Mouse (Mus musculus) intestine, embryonic 15.5 days (tissue): ENCODE measurements around the gene Rab3a. TPM values are rescaled to one million over a fixed set of nuclear protein-coding genes. Genes with fewer than 3 reads are reported as not detected.

Experiments used
- ATAC-seq: fragments of 200-750 bp; cut with Nextera tagmentation; 2 replicates; pipeline ENCODE4 v1.8.0; 2017; ENCODE audit warnings: moderate TSS enrichment, moderate library complexity
- H3K27ac ChIP-seq: fragments of 300-500 bp; sonication (generic); 2 replicates; pipeline ENCODE4 v1.5.1; 2015; ENCODE audit warnings: mild to moderate bottlenecking, inconsistent platforms
- H3K27me3 ChIP-seq: fragments of 300-500 bp; sonication (generic); replicated peaks from 2 replicates; pipeline ENCODE4 v1.6.1; 2015; ENCODE audit warnings: inconsistent platforms
- H3K36me3 ChIP-seq: fragments of 300-500 bp; sonication (generic); 2 replicates; pipeline ENCODE4 v1.6.1; 2015; ENCODE audit warnings: inconsistent platforms
- H3K4me1 ChIP-seq: fragments of 300-500 bp; sonication (generic); replicated peaks from 2 replicates; pipeline ENCODE4 v1.6.1; 2015; ENCODE audit warnings: inconsistent platforms
- H3K4me2 ChIP-seq: fragments of 300-500 bp; sonication (generic); replicated peaks from 2 replicates; pipeline ENCODE4 v1.6.1; 2015; ENCODE audit warnings: mild to moderate bottlenecking, inconsistent platforms
- H3K4me3 ChIP-seq: fragments of 300-500 bp; sonication (generic); replicated peaks from 2 replicates; pipeline ENCODE4 v1.5.1; 2015; ENCODE audit warnings: inconsistent platforms
- H3K9ac ChIP-seq: fragments of 300-500 bp; sonication (generic); 2 replicates; pipeline ENCODE4 v1.6.1; 2015; ENCODE audit warnings: inconsistent platforms
- H3K9me3 ChIP-seq: fragments of 300-500 bp; sonication (generic); 2 replicates; pipeline ENCODE4 v1.6.1; 2016; ENCODE audit warnings: inconsistent platforms
- WGBS: fragments of 180-500 bp; shearing (Covaris S2); methylation state at CpG from one replicate; pipeline ENCODE4 v1.1.7; 2015; 5-methylcytosine and 5-hydroxymethylcytosine counted together
- polyA plus RNA-seq: library from polyadenylated mRNA; unstranded; fragments of >200 nt; fragmentation: Nextera tagmentation; extraction: Ambion mirVana; gene quantifications from 2 replicates; pipeline ENCODE4 v1.2.1, GENCODE M21; 2015

The Rab3a gene
- polyA plus RNA-seq, 1 experiment from 2014 or later, result 24.0 TPM

DNA sequence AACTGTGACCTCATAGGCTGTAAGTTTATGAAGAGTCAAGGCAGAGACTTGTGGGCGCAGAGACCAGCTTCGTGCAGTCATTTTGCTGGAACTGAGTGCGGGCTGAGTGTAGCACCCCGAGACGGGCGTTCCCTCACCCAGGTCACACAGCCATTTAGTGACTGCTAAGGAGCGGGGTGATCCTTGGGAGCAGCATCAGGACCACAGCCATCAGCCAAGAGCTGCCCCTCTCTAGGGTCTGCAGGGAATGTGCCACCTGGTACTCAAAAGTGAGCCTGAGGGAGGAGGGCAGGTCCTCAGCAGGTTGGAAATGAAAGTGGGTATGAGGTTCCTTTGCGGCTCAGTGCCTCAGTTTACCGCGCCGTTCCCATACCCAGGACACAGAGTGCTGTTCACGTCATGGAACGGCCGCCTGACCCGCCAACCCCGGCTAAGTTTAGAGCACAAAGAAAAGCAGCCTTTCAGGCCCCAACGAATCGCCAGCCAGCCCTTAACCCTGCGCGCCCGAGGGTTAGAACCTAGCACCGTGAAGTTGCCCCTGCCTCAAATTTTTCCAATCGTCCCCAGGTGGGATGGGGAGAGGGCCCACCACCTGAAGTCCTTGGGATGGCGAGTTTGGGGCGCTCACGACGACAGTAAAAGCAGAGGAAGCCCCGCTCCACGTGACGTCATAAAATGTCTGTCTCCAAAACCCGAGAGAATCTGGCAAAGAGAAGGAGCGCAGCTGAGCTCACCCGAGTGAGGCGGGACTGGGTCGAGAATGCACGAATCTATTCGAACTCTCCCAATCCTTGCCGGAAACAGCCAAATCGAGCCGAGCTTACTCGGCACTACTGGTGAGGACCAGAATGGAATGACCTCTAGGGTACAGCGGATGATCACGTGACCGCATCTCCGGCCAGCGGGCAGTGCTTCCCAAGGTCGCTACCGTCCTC, 10.6 kb upstream of the Rab3a start:
- Histone ChIP-seq H3K4me3 (peak overlapping the region; percentile 15), H3K27me3 (peaks cover 72% of the 10 kb centered on the region), H3K36me3 (no peaks in the 10 kb centered on the region), H3K9ac (0 out of 2 replicates have a peak overlapping the region, but pooled peaks have one; percentile 18), H3K4me1 (peaks cover 17% of the 10 kb centered on the region), H3K9me3 (no peaks in the 10 kb centered on the region), H3K4me2 (peak overlapping the region; percentile 59), H3K27ac (no peak overlapping the region)
- 0 out of 2 replicates have a peak, but pooled peaks have one; percentile 11 for ATAC-seq
- 8% methylated on average over 48 of the region's 48 CpGs for WGBS

DNA sequence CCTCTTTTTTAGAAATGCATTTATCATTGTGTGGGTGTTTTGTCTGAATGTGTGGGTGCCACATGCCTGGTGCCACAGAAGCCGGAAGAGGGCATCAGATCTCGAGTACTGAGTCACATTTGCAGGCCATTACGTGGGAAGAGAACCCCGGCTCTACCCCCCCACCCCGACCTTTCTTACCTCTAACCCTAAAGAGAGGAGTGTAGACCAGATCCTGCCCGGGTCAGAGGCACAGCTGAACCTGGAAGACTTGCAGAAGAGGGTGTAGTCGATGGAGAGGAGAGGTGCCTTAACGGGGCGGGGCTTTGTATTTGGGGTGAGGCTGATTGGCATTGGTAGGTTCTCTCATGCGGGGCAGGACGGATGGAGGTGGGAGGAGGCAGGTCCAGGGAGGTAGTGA, 9.7 kb upstream of the Rab3a start:
- Histone ChIP-seq H3K36me3 (no peaks in the 10 kb centered on the region), H3K27ac (no peak overlapping the region), H3K9ac (no peak overlapping the region), H3K4me2 (peak overlapping the region; percentile 59; the same call in 1 of the 2 replicates), H3K27me3 (peaks cover 76% of the 10 kb centered on the region), H3K4me3 (no peak overlapping the region), H3K4me1 (peaks cover 17% of the 10 kb centered on the region), H3K9me3 (no peaks in the 10 kb centered on the region)
- 48% methylated on average over 11 of the region's 11 CpGs for WGBS
- no peak for ATAC-seq

DNA sequence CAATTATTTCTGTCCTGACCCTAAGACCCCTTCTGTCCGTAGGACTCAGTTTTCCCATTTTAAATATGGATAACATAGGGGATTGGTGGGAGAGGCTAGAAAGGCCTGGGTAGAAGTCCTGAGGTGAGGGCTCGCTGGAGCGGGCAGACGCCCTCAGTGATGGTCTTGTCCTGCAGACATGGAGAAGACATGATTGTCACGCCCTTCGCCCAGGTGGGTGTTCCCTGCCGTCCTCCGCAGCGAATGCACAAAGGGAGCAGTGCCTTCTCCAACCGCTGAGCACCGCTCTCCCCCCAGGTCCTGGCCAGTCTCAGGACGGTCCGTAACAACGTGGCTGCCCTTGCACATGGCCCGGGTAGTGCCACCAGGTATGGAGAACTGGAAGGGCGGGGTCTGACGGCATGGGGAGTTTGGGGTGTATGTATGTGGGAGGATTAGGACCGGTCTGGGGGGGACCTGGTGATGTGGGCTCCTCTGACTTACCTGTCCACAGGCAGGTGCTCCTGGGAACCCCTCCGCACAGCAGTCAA, 8.7 kb upstream of the Rab3a start:
- peaks cover 17% of the 10 kb centered on the region for H3K4me1 ChIP-seq
- H3K9me3 ChIP-seq, result no peaks in the 10 kb centered on the region
- no peak overlapping the region for H3K9ac ChIP-seq
- H3K36me3 ChIP-seq, result no peaks in the 10 kb centered on the region
- no peak for ATAC-seq
- H3K4me2 ChIP-seq, result no peak overlapping the region
- no peak overlapping the region for H3K27ac ChIP-seq
- H3K27me3 ChIP-seq, result peaks cover 76% of the 10 kb centered on the region
- 58% methylated on average over 19 of the region's 19 CpGs for WGBS
- H3K4me3 ChIP-seq, result no peak overlapping the region

GRCm38 (mm10) chr8:70746676-70747075, 7.8 kb upstream of the Rab3a start:
- no peak overlapping the region for H3K9ac ChIP-seq
- peaks cover 68% of the 10 kb centered on the region for H3K27me3 ChIP-seq
- H3K4me1 ChIP-seq, result peaks cover 17% of the 10 kb centered on the region
- no peak overlapping the region for H3K27ac ChIP-seq
- H3K36me3 ChIP-seq, result no peaks in the 10 kb centered on the region
- no peaks in the 10 kb centered on the region for H3K9me3 ChIP-seq
- no peak overlapping the region for H3K4me2 ChIP-seq
- 61% methylated on average over 9 of the region's 9 CpGs for WGBS
- no peak for ATAC-seq
- no peak overlapping the region for H3K4me3 ChIP-seq

- Histone ChIP-seq H3K4me1 (peaks cover 17% of the 10 kb centered on the region), H3K4me3 (no peak overlapping the region), H3K27ac (no peak overlapping the region), H3K9me3 (no peaks in the 10 kb centered on the region), H3K36me3 (no peaks in the 10 kb centered on the region), H3K9ac (no peak overlapping the region), H3K4me2 (no peak overlapping the region), H3K27me3 (peaks cover 61% of the 10 kb centered on the region)
- WGBS, result 85% methylated on average over 18 of the region's 18 CpGs
- no peak for ATAC-seq
Observed at GRCm38 (mm10) chr8:70747211-70747890, 7.1 kb upstream of the Rab3a start.

- no peaks in the 10 kb centered on the region for H3K36me3 ChIP-seq
- H3K4me3 ChIP-seq, result no peak overlapping the region
- no peak for ATAC-seq
- H3K27me3 ChIP-seq, result peaks cover 50% of the 10 kb centered on the region
- H3K4me1 ChIP-seq, result peaks cover 20% of the 10 kb centered on the region
- no peak overlapping the region for H3K4me2 ChIP-seq
- WGBS, result 83% methylated on average over 23 of the region's 23 CpGs
- no peak overlapping the region for H3K9ac ChIP-seq
- H3K9me3 ChIP-seq, result no peaks in the 10 kb centered on the region
- no peak overlapping the region for H3K27ac ChIP-seq
Observed at GRCm38 (mm10) chr8:70748246-70749096, 6.0 kb upstream of the Rab3a start.

GRCm38 (mm10) chr8:70749097-70749674, 5.3 kb upstream of the Rab3a start:
- H3K4me2 ChIP-seq, result no peak overlapping the region
- peaks cover 16% of the 10 kb centered on the region for H3K4me1 ChIP-seq
- peaks cover 43% of the 10 kb centered on the region for H3K27me3 ChIP-seq
- WGBS, result 78% methylated on average over 19 of the region's 19 CpGs
- no peak overlapping the region for H3K4me3 ChIP-seq
- H3K9ac ChIP-seq, result no peak overlapping the region
- no peaks in the 10 kb centered on the region for H3K9me3 ChIP-seq
- H3K27ac ChIP-seq, result no peak overlapping the region
- no peak for ATAC-seq
- no peaks in the 10 kb centered on the region for H3K36me3 ChIP-seq

- peaks cover 34% of the 10 kb centered on the region for H3K27me3 ChIP-seq
- H3K9ac ChIP-seq, result no peak overlapping the region
- no peak overlapping the region for H3K4me2 ChIP-seq
- no peak overlapping the region for H3K27ac ChIP-seq
- peaks cover 16% of the 10 kb centered on the region for H3K4me1 ChIP-seq
- H3K9me3 ChIP-seq, result no peaks in the 10 kb centered on the region
- no peaks in the 10 kb centered on the region for H3K36me3 ChIP-seq
- no peak overlapping the region for H3K4me3 ChIP-seq
- WGBS, result 85% methylated on average over 13 of the region's 13 CpGs
- no peak for ATAC-seq
Observed at GRCm38 (mm10) chr8:70750128-70750680, 4.3 kb upstream of the Rab3a start.

DNA sequence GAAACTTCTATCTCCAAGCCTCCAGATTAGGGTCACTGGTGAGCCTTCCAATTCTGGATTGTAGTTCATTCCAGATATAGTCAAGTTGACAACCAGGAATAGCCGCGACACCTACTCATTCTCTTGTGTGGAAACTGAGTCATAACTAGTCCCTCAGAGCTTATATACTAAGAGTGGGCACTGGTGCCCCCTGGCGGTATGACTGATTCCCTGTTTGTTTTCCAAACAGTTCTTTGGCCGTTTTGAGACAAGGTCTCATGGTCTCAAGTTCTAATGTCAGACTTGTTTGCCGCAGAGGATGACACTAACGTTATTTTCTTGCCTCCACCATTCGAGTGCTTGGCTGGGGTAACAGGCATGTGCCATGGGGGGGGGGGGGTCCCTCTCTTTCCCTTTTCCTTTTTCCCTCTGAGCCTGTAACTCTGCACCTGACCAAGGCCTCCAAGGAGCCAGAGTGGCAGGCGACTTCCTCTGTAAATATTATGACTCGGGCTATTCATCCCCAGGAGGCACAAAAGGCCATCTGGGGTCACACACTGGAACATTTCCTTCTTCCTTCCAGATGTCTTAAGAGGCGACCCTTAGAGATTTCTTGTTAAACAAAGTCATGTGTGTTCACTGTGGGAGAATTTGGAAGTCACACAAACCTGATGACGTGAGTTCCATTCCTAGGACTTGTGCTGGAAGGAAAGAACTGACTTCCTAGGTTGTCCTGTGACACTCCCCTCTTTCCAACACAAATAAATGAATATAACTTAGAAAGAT, 2.3 kb upstream of the Rab3a start:
- Histone ChIP-seq H3K9me3 (no peaks in the 10 kb centered on the region), H3K36me3 (peaks cover 1% of the 10 kb centered on the region), H3K27me3 (peaks cover 16% of the 10 kb centered on the region), H3K9ac (0 out of 2 replicates have a peak overlapping the region, but pooled peaks have one; percentile 32), H3K4me1 (peaks cover 24% of the 10 kb centered on the region), H3K4me2 (no peak overlapping the region; the same call in 1 of the 2 replicates), H3K4me3 (no peak overlapping the region), H3K27ac (peak overlapping the region; percentile 86)
- ATAC-seq, result no peak
- 20% methylated on average over 11 of the region's 11 CpGs for WGBS

DNA sequence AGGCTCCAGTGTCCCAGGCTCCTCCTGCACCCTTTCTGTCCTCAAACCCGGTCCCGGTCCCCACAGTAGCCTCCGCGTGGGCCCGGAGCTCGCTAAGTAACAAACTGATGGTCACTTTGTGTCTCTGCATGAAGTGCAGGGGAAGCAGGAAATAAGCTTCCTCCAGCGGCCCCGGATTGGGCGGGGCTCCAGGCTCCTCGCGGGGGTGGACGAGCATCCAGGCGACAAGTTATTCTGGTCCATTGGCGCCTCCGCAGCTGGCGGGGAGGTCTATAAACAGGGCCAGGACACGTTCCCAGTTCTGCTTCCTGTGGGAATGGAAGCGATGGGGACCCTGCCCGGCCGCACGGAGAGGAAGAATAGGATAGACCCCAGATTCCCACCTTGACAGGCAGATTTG, 1.3 kb upstream of the Rab3a start:
- peaks cover 25% of the 10 kb centered on the region for H3K4me1 ChIP-seq
- H3K27ac ChIP-seq, result peak overlapping the region; percentile 86
- peaks cover 9% of the 10 kb centered on the region for H3K36me3 ChIP-seq
- H3K9me3 ChIP-seq, result no peaks in the 10 kb centered on the region
- H3K27me3 ChIP-seq, result peaks cover 8% of the 10 kb centered on the region; the same call in 1 of the 2 replicates
- 13% methylated on average over 21 of the region's 21 CpGs for WGBS
- H3K4me3 ChIP-seq, result 0 out of 2 replicates have a peak overlapping the region, but pooled peaks have one; percentile 11
- ATAC-seq, result no peak
- peak overlapping the region; percentile 32 for H3K9ac ChIP-seq
- H3K4me2 ChIP-seq, result peak overlapping the region; percentile 57
